ENCODE assay signal across 8 mouse cellular contexts in the genomic region with DNA sequence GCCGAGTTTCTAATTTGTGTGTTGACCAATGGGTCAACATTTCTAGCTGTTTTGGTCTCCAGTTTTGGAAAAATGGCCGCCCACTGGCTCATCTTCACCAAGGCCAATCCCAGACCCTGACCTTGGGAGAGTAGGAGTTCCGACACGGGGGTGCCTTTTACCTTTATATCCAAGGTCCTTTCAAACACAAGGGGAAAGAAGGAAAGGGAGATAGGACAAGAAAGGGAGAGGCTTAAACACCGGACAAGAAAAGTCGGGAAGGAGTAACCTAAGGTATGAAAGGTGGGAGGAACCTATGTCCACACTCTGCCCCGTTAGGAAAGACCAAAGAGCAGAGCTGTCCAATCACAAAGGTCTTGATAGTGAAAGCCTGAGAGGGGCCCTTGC. TPM values are rescaled to one million over a fixed set of nuclear protein-coding genes. Genes with fewer than 3 reads are reported as not detected.
DNase-seq lines count a peak whose midpoint lies in the region; ATAC-seq and TF ChIP-seq lines count a peak whose summit lies in the region.

No protein-coding gene starts in this region.

- TF ChIP-seq EP300 in lung, postnatal 0 days (IDR thresholded peaks at IDR 0.05): no peak

- no peak for DNase-seq in kidney, adult 9 months
- DNase-seq in c-Kit-negative CD71-positive TER-119-positive erythroid progenitor cells, embryonic 14.5 days (ENCODE audit: low read depth, low spot score): peak; percentile 31
- DNase-seq in hindbrain, embryonic 14.5 days (ENCODE audit: low spot score): no peak
- DNase-seq in lung, postnatal 0 days (ENCODE audit: low spot score): no peak
- no peak for DNase-seq in gastrocnemius, postnatal 36 days
- DNase-seq in cerebellum, postnatal 4 days (ENCODE audit: low spot score in 2 of 2): no peak

- H3K27ac ChIP-seq in kidney, embryonic 14.5 days (ENCODE audit: low read depth, low read length): peak overlapping the region; percentile 86
- peak overlapping the region; percentile 86 for H3K27ac ChIP-seq in hindbrain, embryonic 14.5 days
- H3K27ac ChIP-seq in lung, postnatal 0 days (ENCODE audit: low read length): peak overlapping the region; percentile 91

- peak overlapping the region; percentile 82; the same call in 1 of the 2 replicates for H3K9ac ChIP-seq in kidney, embryonic 14.5 days (ENCODE audit: low read depth, low read length)
- H3K9ac ChIP-seq in hindbrain, embryonic 14.5 days: peak overlapping the region; percentile 77
- peak overlapping the region; percentile 6; the same call in 1 of the 2 replicates for H3K9ac ChIP-seq in lung, postnatal 0 days (replicated peaks; ENCODE audit: low read depth)

- intact Hi-C loops in gastrocnemius, postnatal 36 days (cut with DNase I): loop anchor here (2.0 kb wide), 1 partner anchor 14 kb away; the partner anchor contains the start of gene Slc25a44

- H3K4me1 ChIP-seq in kidney, embryonic 14.5 days (ENCODE audit: control insufficient read depth, insufficient read depth, low read length): peaks cover 18% of the 10 kb centered on the region; the same call in 1 of the 2 replicates
- H3K4me1 ChIP-seq in hindbrain, embryonic 14.5 days (replicated peaks; ENCODE audit: control insufficient read depth, insufficient read depth, low read length): peaks cover 12% of the 10 kb centered on the region
- peaks cover 3% of the 10 kb centered on the region; the same call in 1 of the 2 replicates for H3K4me1 ChIP-seq in lung, postnatal 0 days (ENCODE audit: insufficient read depth, low read depth, low read length)

- no peaks in the 10 kb centered on the region for H3K27me3 ChIP-seq in kidney, embryonic 14.5 days (ENCODE audit: control insufficient read depth, insufficient read depth, low read length)
- H3K27me3 ChIP-seq in hindbrain, embryonic 14.5 days (ENCODE audit: control insufficient read depth, insufficient read depth, low read length): no peaks in the 10 kb centered on the region
- H3K27me3 ChIP-seq in lung, postnatal 0 days (replicated peaks; ENCODE audit: insufficient read depth, low read length): no peaks in the 10 kb centered on the region

- peaks cover 29% of the 10 kb centered on the region for H3K36me3 ChIP-seq in kidney, embryonic 14.5 days (ENCODE audit: control insufficient read depth, insufficient read depth, low read length)
- peaks cover 47% of the 10 kb centered on the region for H3K36me3 ChIP-seq in hindbrain, embryonic 14.5 days (replicated peaks; ENCODE audit: control insufficient read depth, insufficient read depth)
- H3K36me3 ChIP-seq in lung, postnatal 0 days (ENCODE audit: insufficient read depth, low read length): peaks cover 4% of the 10 kb centered on the region; the same call in 1 of the 2 replicates

- H3K4me2 ChIP-seq in kidney, embryonic 14.5 days (replicated peaks; ENCODE audit: low read depth, low read length): peak overlapping the region; percentile 53
- peak overlapping the region; percentile 73 for H3K4me2 ChIP-seq in hindbrain, embryonic 14.5 days (replicated peaks)
- peak overlapping the region; percentile 71 for H3K4me2 ChIP-seq in lung, postnatal 0 days (replicated peaks; ENCODE audit: low read depth, low read length)

- no peak for ATAC-seq in kidney, embryonic 14.5 days (ENCODE audit: low FRiP score, low TSS enrichment)
- ATAC-seq in hindbrain, embryonic 14.5 days (ENCODE audit: low FRiP score): no peak
- ATAC-seq in lung, postnatal 0 days: peak; percentile 3; the same call in 1 of the 2 replicates
- no peak for ATAC-seq in granulocyte monocyte progenitor cell, adult 5-6 weeks (replicated peaks; ENCODE audit: poor library complexity, severe bottlenecking)

- TF ChIP-seq CTCF in lung, postnatal 0 days (IDR thresholded peaks at IDR 0.05): no peak

- no peaks in the 10 kb centered on the region for H3K9me3 ChIP-seq in kidney, embryonic 14.5 days (ENCODE audit: control insufficient read depth, low read length)
- H3K9me3 ChIP-seq in hindbrain, embryonic 14.5 days (ENCODE audit: control insufficient read depth, low read length): no peaks in the 10 kb centered on the region
- H3K9me3 ChIP-seq in lung, postnatal 0 days (ENCODE audit: low read length): no peaks in the 10 kb centered on the region

- WGBS in kidney, embryonic 14.5 days: 20% methylated on average over 7 of the region's 7 CpGs
- WGBS in hindbrain, embryonic 14.5 days: 28% methylated on average over 7 of the region's 7 CpGs
- 19% methylated on average over 7 of the region's 7 CpGs for WGBS in lung, postnatal 0 days

- H3K4me3 ChIP-seq in kidney, embryonic 14.5 days (ENCODE audit: low read length): peak overlapping the region; percentile 56
- peak overlapping the region; percentile 56 for H3K4me3 ChIP-seq in hindbrain, embryonic 14.5 days (replicated peaks; ENCODE audit: low read length)
- peak overlapping the region; percentile 63; the same call in 1 of the 2 replicates for H3K4me3 ChIP-seq in lung, postnatal 0 days (ENCODE audit: low read depth, low read length)

RNA-seq across cellular contexts. Expression of gene Pmf1, which starts 0.5 kb away (rescaled TPM):
- polyA plus RNA-seq in kidney, embryonic 14.5 days (2014; fragmentation: Nextera tagmentation; extraction: Ambion mirVana): 169 and 181 TPM in 2 replicates
- 26.0 and 27.4 TPM in 2 replicates for polyA plus RNA-seq in hindbrain, embryonic 14.5 days (2014; fragmentation: Nextera tagmentation; extraction: Ambion mirVana)
- 27.9 and 30.6 TPM in 2 replicates for polyA plus RNA-seq in lung, postnatal 0 days (2015; fragmentation: Nextera tagmentation; extraction: Ambion mirVana)
- 10 to 100 TPM; 15.1 to 20.3 TPM for total RNA-seq in gastrocnemius, postnatal 36 days (2021)
- 115 and 122 TPM in 2 replicates for total RNA-seq in granulocyte monocyte progenitor cell, adult 5-6 weeks (2014; fragmentation: Nextera tagmentation)
- 128 and 141 TPM in 2 replicates for total RNA-seq in granulocyte monocyte progenitor cell, adult 5-6 weeks (2017)

RNA-seq across cellular contexts. Expression of gene Slc25a44, which starts 14.3 kb away (rescaled TPM):
- polyA plus RNA-seq in kidney, embryonic 14.5 days (2014; fragmentation: Nextera tagmentation; extraction: Ambion mirVana): 13.1 and 19.4 TPM in 2 replicates
- polyA plus RNA-seq in hindbrain, embryonic 14.5 days (2014; fragmentation: Nextera tagmentation; extraction: Ambion mirVana): 36.4 and 42.2 TPM in 2 replicates
- polyA plus RNA-seq in lung, postnatal 0 days (2015; fragmentation: Nextera tagmentation; extraction: Ambion mirVana): 9.3 and 11.3 TPM in 2 replicates
- 10 to 100 TPM; 13.0 to 15.6 TPM for total RNA-seq in gastrocnemius, postnatal 36 days (2021)
- total RNA-seq in granulocyte monocyte progenitor cell, adult 5-6 weeks (2014; fragmentation: Nextera tagmentation): 13.1 and 13.5 TPM in 2 replicates
- 11.6 and 13.8 TPM in 2 replicates for total RNA-seq in granulocyte monocyte progenitor cell, adult 5-6 weeks (2017)

RNA-seq across cellular contexts. Expression of gene Bglap, which starts 26.4 kb away (rescaled TPM):
- polyA plus RNA-seq in kidney, embryonic 14.5 days (2014; fragmentation: Nextera tagmentation; extraction: Ambion mirVana): 0.57 TPM in 1 of 2 replicates, not detected in the other
- polyA plus RNA-seq in hindbrain, embryonic 14.5 days (2014; fragmentation: Nextera tagmentation; extraction: Ambion mirVana): not detected in 2 replicates
- polyA plus RNA-seq in lung, postnatal 0 days (2015; fragmentation: Nextera tagmentation; extraction: Ambion mirVana): not detected in 2 replicates
- total RNA-seq in gastrocnemius, postnatal 36 days (2021): not detected
- not detected in 2 replicates for total RNA-seq in granulocyte monocyte progenitor cell, adult 5-6 weeks (2014; fragmentation: Nextera tagmentation)
- total RNA-seq in granulocyte monocyte progenitor cell, adult 5-6 weeks (2017): not detected in 2 replicates

RNA-seq across cellular contexts. Expression of gene Bglap2, which starts 32.1 kb away (rescaled TPM):
- polyA plus RNA-seq in kidney, embryonic 14.5 days (2014; fragmentation: Nextera tagmentation; extraction: Ambion mirVana): not detected in 2 replicates
- polyA plus RNA-seq in hindbrain, embryonic 14.5 days (2014; fragmentation: Nextera tagmentation; extraction: Ambion mirVana): not detected in 2 replicates
- polyA plus RNA-seq in lung, postnatal 0 days (2015; fragmentation: Nextera tagmentation; extraction: Ambion mirVana): not detected in 2 replicates
- total RNA-seq in gastrocnemius, postnatal 36 days (2021): not detected
- total RNA-seq in granulocyte monocyte progenitor cell, adult 5-6 weeks (2014; fragmentation: Nextera tagmentation): not detected in 2 replicates
- total RNA-seq in granulocyte monocyte progenitor cell, adult 5-6 weeks (2017): not detected in 2 replicates

RNA-seq across cellular contexts. Expression of gene Bglap3, which starts 38.1 kb away (rescaled TPM):
- polyA plus RNA-seq in kidney, embryonic 14.5 days (2014; fragmentation: Nextera tagmentation; extraction: Ambion mirVana): 0.28 TPM in 1 of 2 replicates, not detected in the other
- 0.20 TPM in 1 of 2 replicates, not detected in the other for polyA plus RNA-seq in hindbrain, embryonic 14.5 days (2014; fragmentation: Nextera tagmentation; extraction: Ambion mirVana)
- polyA plus RNA-seq in lung, postnatal 0 days (2015; fragmentation: Nextera tagmentation; extraction: Ambion mirVana): 0.14 and 0.39 TPM in 2 replicates
- not detected for total RNA-seq in gastrocnemius, postnatal 36 days (2021)
- not detected in 2 replicates for total RNA-seq in granulocyte monocyte progenitor cell, adult 5-6 weeks (2014; fragmentation: Nextera tagmentation)
- not detected in 2 replicates for total RNA-seq in granulocyte monocyte progenitor cell, adult 5-6 weeks (2017)

Comparison
In these comparisons a context has a peak if more than half of its experiments do, and no peak if none do; other contexts are left out.
1. H3K9ac ChIP-seq: peak in every context shown above with its lines; median percentile 82 in kidney, embryonic 14.5 days; 77 in hindbrain, embryonic 14.5 days; 6 in lung, postnatal 0 days.